Comparison of ENCODE assay signal across 9 mouse cellular contexts in genomic region chr1:75393139-75393538, GRCm38 (mm10). TPM values are rescaled to one million over a fixed set of nuclear protein-coding genes. Genes with fewer than 3 reads are reported as not detected.
A peak's percentile ranks its signal among the peaks of the same experiment; 100 is the strongest.
DNase-seq lines count a peak whose midpoint lies in the region; ATAC-seq and TF ChIP-seq lines count a peak whose summit lies in the region.
"Had no signal": no experiment of that assay in that cellular context is flagged by ENCODE, and none has a peak within 500 bp of the region (broad histone marks: within the 10 kb centered on the region; RNA-seq: fewer than 3 reads in every experiment).

No protein-coding gene starts in this region.

- peaks cover 11% of the 10 kb centered on the region; the same call in 1 of the 2 replicates for H3K4me1 ChIP-seq in heart, adult 2 months (ENCODE audit: control insufficient read depth, insufficient read depth, low read length)
- peaks cover under 1% of the 10 kb centered on the region for H3K4me1 ChIP-seq in hindbrain, embryonic 11.5 days (replicated peaks; ENCODE audit: control insufficient read depth, insufficient read depth, low read length)

- no peak for ATAC-seq in hindbrain, embryonic 11.5 days (ENCODE audit: low FRiP score)

- TF ChIP-seq POLR2A in heart, adult 2 months (IDR thresholded peaks at IDR 0.05; ENCODE audit: insufficient read depth, low read depth, low read length): no peak

- H3K9me3 ChIP-seq in hindbrain, embryonic 11.5 days (ENCODE audit: control insufficient read depth, low read length): no peaks in the 10 kb centered on the region
- H3K9me3 ChIP-seq: limb, embryonic 13.5 days had no signal

- no peak for TF ChIP-seq EP300 in heart, adult 2 months (IDR thresholded peaks at IDR 0.05; ENCODE audit: insufficient read depth, low read depth, low read length)

- intact Hi-C loops in heart, adult 2 months (cut with DNase I): loop anchor here (10.0 kb wide), 1 partner anchor 48 kb away; no protein-coding TSS in a partner anchor

- H3K36me3 ChIP-seq in heart, adult 2 months (ENCODE audit: control insufficient read depth, insufficient read depth, low read length): peaks cover 5% of the 10 kb centered on the region
- no peaks in the 10 kb centered on the region for H3K36me3 ChIP-seq in hindbrain, embryonic 11.5 days (ENCODE audit: control insufficient read depth, insufficient read depth, low read length)

- peak; percentile 34 for DNase-seq in adrenal gland, postnatal 14 days
- no peak for DNase-seq in adrenal gland, adult 18-20 months (ENCODE audit: low spot score in 2 of 2)
- peak; percentile 86 to 87 for DNase-seq in cerebellum, postnatal 10 days
- DNase-seq in heart, adult 2 months: peak; percentile 76 to 86
- DNase-seq in layer of hippocampus, postnatal 36 days: peak; percentile 52 to 54
- DNase-seq in thymus, postnatal 0 days (ENCODE audit: low spot score): no peak
- no peak for DNase-seq in spleen, postnatal 14 days (ENCODE audit: low spot score in 2 of 2)
- DNase-seq in hindbrain, embryonic 11.5 days (ENCODE audit: low spot score): no peak

- TF ChIP-seq CTCF in heart, adult 2 months (IDR thresholded peaks at IDR 0.05): no peak

- no peak overlapping the region for H3K4me2 ChIP-seq in hindbrain, embryonic 11.5 days (replicated peaks; ENCODE audit: low read depth, low read length)
- H3K4me2 ChIP-seq: limb, embryonic 13.5 days had no signal

- H3K27me3 ChIP-seq in heart, adult 2 months (ENCODE audit: control insufficient read depth, insufficient read depth, low read length): no peaks in the 10 kb centered on the region
- peaks cover 19% of the 10 kb centered on the region for H3K27me3 ChIP-seq in hindbrain, embryonic 11.5 days (ENCODE audit: control insufficient read depth, insufficient read depth, low read length)

- peak overlapping the region; percentile 86 for H3K27ac ChIP-seq in heart, adult 2 months
- no peak overlapping the region for H3K27ac ChIP-seq in hindbrain, embryonic 11.5 days (ENCODE audit: low read depth, low read length)
- H3K27ac ChIP-seq: limb, embryonic 13.5 days had no signal

- peak overlapping the region; percentile 7; the same call in 1 of the 2 replicates for H3K9ac ChIP-seq in heart, adult 2 months (ENCODE audit: low read depth, low read length)
- no peak overlapping the region for H3K9ac ChIP-seq in hindbrain, embryonic 11.5 days (ENCODE audit: low read depth, low read length)
- H3K9ac ChIP-seq: limb, embryonic 13.5 days had no signal

- no peaks in the 10 kb centered on the region for H3K79me2 ChIP-seq in heart, adult 2 months (replicated peaks; ENCODE audit: control insufficient read depth, insufficient read depth, low read length)

- 38% methylated on average over 9 of the region's 9 CpGs for WGBS in heart, adult 2 months
- WGBS in hindbrain, embryonic 11.5 days: 75% methylated on average over 9 of the region's 9 CpGs

- H3K4me3 ChIP-seq in heart, adult 2 months: no peak overlapping the region
- H3K4me3 ChIP-seq in hindbrain, embryonic 11.5 days (ENCODE audit: low read depth, low read length): no peak overlapping the region
- H3K4me3 ChIP-seq: limb, embryonic 13.5 days had no signal

RNA-seq across cellular contexts. Expression of gene Speg, which starts 18.0 kb away (rescaled TPM):
- 11.0 and 18.3 TPM in 2 replicates for total RNA-seq in adrenal gland, postnatal 14 days (2021)
- 10 to 100 TPM in 1 of 2 experiments, 1 to 10 TPM in 1; 7.3 to 10.8 TPM for total RNA-seq in adrenal gland, adult 18-20 months (2021)
- total RNA-seq in heart, adult 2 months (2021): 100 to 1,000 TPM; 131 to 135 TPM
- polyA plus RNA-seq in heart, adult 2 months (2012; rRNA removed): 94.0 and 109 TPM in 2 replicates
- 100 to 1,000 TPM; 166 to 180 TPM for total RNA-seq in layer of hippocampus, postnatal 36 days (2021)
- 1.6 and 1.8 TPM in 2 replicates for polyA plus RNA-seq in thymus, postnatal 0 days (2015; fragmentation: Nextera tagmentation; extraction: Ambion mirVana)
- 11.1 and 12.7 TPM in 2 replicates for polyA plus RNA-seq in hindbrain, embryonic 11.5 days (2014; fragmentation: Nextera tagmentation; extraction: Ambion mirVana)

RNA-seq across cellular contexts. Expression of gene Des, which starts 33.0 kb away (rescaled TPM):
- 19.8 and 26.9 TPM in 2 replicates for total RNA-seq in adrenal gland, postnatal 14 days (2021)
- 10 to 100 TPM; 15.9 to 21.3 TPM for total RNA-seq in adrenal gland, adult 18-20 months (2021)
- 1,000 to 10,000 TPM; 1,224 to 1,521 TPM for total RNA-seq in heart, adult 2 months (2021)
- 719 and 781 TPM in 2 replicates for polyA plus RNA-seq in heart, adult 2 months (2012; rRNA removed)
- total RNA-seq in layer of hippocampus, postnatal 36 days (2021): 1 to 10 TPM in 1 of 2 experiments, under 1 TPM in 1; 0.72 to 1.1 TPM
- 6.0 and 7.4 TPM in 2 replicates for polyA plus RNA-seq in thymus, postnatal 0 days (2015; fragmentation: Nextera tagmentation; extraction: Ambion mirVana)
- 2.1 and 2.4 TPM in 2 replicates for polyA plus RNA-seq in hindbrain, embryonic 11.5 days (2014; fragmentation: Nextera tagmentation; extraction: Ambion mirVana)

RNA-seq across cellular contexts. Expression of gene Gmppa, which starts 42.6 kb away (rescaled TPM):
- 58.8 and 74.2 TPM in 2 replicates for total RNA-seq in adrenal gland, postnatal 14 days (2021)
- total RNA-seq in adrenal gland, adult 18-20 months (2021): 10 to 100 TPM; 53.2 to 56.1 TPM
- total RNA-seq in heart, adult 2 months (2021): 10 to 100 TPM; 38.9 to 39.9 TPM
- polyA plus RNA-seq in heart, adult 2 months (2012; rRNA removed): 91.3 and 94.6 TPM in 2 replicates
- 10 to 100 TPM; 63.6 to 73.5 TPM for total RNA-seq in layer of hippocampus, postnatal 36 days (2021)
- polyA plus RNA-seq in thymus, postnatal 0 days (2015; fragmentation: Nextera tagmentation; extraction: Ambion mirVana): 51.4 and 58.5 TPM in 2 replicates
- 53.8 and 56.3 TPM in 2 replicates for polyA plus RNA-seq in hindbrain, embryonic 11.5 days (2014; fragmentation: Nextera tagmentation; extraction: Ambion mirVana)

RNA-seq across cellular contexts. Expression of gene Asic4, which starts 57.1 kb away (rescaled TPM):
- total RNA-seq in adrenal gland, postnatal 14 days (2021): 3.8 and 4.2 TPM in 2 replicates
- 1 to 10 TPM; 5.1 to 8.1 TPM for total RNA-seq in adrenal gland, adult 18-20 months (2021)
- not detected for total RNA-seq in heart, adult 2 months (2021)
- polyA plus RNA-seq in heart, adult 2 months (2012; rRNA removed): not detected in 2 replicates
- total RNA-seq in layer of hippocampus, postnatal 36 days (2021): 1 to 10 TPM; 6.5 to 7.4 TPM
- not detected in 2 replicates for polyA plus RNA-seq in thymus, postnatal 0 days (2015; fragmentation: Nextera tagmentation; extraction: Ambion mirVana)
- 1.9 and 4.4 TPM in 2 replicates for polyA plus RNA-seq in hindbrain, embryonic 11.5 days (2014; fragmentation: Nextera tagmentation; extraction: Ambion mirVana)

Comparison
In these comparisons a context has a peak if more than half of its experiments do, and no peak if none do; other contexts are left out.
1. DNase-seq: peak in adrenal gland, postnatal 14 days (single experiment), cerebellum, postnatal 10 days (2 of 2), heart, adult 2 months (2 of 2) and layer of hippocampus, postnatal 36 days (2 of 2); none in adrenal gland, adult 18-20 months (0 of 2), thymus, postnatal 0 days (single experiment), spleen, postnatal 14 days (0 of 2) and hindbrain, embryonic 11.5 days (single experiment).
2. RNA of gene Des, which starts 33.0 kb away (total RNA-seq): 1,224 to 1,521 TPM in heart, adult 2 months; 15.9 to 21.3 TPM in adrenal gland, adult 18-20 months, 19.8 to 26.9 TPM in adrenal gland, postnatal 14 days and 0.72 to 1.1 TPM in layer of hippocampus, postnatal 36 days; every median in the first group is over 10 times any median in the second.